Mouse (Mus musculus) brain, embryonic 14.5 days (tissue): ENCODE results near the gene Sned1. TPM values are rescaled to one million over a fixed set of nuclear protein-coding genes. Genes with fewer than 3 reads are reported as not detected.

Experiments
- DNase-seq: peaks from one replicate; pipeline ENCODE4 v3.0.0-alpha.2; 2011; ENCODE audit warnings: low read depth
- CTCF ChIP-seq: fragments of 200-500 bp; IDR thresholded peaks from 2 replicates; pipeline ENCODE4 v1.5.1; 2012; ENCODE audit warnings: inconsistent platforms, mild to moderate bottlenecking, moderate library complexity, borderline replicate concordance; ENCODE audit not compliant: insufficient read depth, insufficient read length; ENCODE audit errors: extremely low read depth
- POLR2A ChIP-seq: fragments of 200-500 bp; IDR thresholded peaks from 2 replicates; pipeline ENCODE4 v1.6.1; 2012; ENCODE audit warnings: mild to moderate bottlenecking, inconsistent platforms, borderline replicate concordance; ENCODE audit not compliant: poor library complexity, insufficient read depth, insufficient read length, severe bottlenecking; ENCODE audit errors: extremely low read depth
- polyA plus RNA-seq: library from polyadenylated mRNA; depleted of rRNA; stranded (reverse); fragments of >200 nt; gene quantifications from 2 replicates; pipeline ENCODE4 v1.2.3, GENCODE M21; 2012

Gene Sned1
- polyA plus RNA-seq, 1 experiment, result 12.9 TPM

DNA sequence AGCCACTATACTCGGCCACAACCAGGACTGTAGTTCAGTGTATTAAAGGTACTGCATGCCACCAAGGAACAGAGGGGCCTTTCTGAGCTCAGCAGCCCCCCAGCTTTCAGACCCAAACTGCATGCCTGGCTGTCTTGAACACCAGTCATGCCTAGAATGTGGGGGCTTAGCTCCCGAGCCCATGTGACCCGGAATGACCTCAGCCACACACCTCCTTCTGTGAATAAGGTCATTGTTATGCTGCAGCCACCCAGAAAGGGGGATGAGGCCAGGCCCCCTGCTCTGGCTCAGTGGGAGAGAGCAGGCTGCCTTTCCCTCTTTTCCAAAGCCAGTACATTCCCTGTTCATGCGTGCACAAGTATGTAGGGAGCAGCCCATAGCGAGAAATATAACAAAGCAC is 21.0 kb upstream of the Sned1 start:
- TF ChIP-seq POLR2A (no peak), CTCF (no peak)

DNA sequence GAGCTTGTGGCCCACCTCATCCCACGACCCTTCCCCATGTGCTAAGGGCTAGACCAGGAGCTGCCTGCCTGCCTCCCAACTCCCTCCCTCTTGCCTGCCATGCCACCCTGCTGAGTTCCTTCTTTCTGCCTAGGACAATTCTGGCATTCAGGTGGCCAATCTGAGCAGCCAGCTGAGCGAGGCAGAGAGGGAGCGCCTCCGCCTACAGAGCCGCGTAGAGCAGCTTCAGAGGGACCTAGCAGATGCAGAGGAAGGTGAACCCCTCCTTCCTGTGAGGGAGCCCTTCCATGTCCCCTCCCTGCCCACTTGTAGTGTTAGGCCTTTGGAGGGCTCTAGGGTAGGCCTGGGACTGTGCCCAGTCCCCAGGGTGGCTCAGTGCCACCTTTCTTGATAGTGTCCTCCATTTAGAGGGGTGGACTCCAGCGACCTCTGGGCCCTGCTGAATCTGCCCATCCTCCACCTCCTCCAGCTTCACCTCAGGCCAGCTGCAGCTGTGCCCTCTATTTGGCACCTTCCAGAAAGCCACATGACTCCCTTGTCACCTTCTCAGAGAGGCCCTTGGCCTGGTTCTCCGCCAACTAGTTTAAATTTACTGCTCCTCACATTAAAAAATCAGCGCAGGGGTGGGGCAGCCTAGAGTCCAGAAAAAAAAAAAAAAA is 18.7 kb upstream of the Sned1 start:
- DNase-seq, result no peak
- TF ChIP-seq CTCF, result no peak
- no peak for TF ChIP-seq POLR2A

More for the DNA sequence above, 21.0 kb upstream of the Sned1 start:
- DNase-seq, result no peak

DNA sequence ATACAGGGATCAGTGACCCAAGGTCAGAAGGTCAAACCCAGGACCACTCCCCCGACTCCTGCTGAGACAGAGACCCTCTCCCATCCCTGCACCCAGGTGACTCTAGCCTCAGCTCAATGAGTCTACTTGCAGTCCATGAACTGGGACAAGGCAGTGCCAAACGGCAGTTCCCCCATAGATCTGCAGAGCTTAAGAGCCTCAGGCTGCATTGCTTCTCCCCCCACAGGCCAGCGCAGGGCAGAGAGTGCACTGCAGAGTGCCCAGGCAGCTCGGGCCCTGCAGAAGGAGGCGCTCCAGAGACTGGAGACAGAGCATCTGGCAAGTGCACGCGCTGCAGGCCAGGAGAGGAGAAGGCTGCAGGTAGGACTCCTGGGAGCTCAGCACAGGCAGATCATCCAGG is 18.1 kb upstream of the Sned1 start:
- TF ChIP-seq POLR2A (no peak), CTCF (no peak)
- DNase-seq, result no peak

DNA sequence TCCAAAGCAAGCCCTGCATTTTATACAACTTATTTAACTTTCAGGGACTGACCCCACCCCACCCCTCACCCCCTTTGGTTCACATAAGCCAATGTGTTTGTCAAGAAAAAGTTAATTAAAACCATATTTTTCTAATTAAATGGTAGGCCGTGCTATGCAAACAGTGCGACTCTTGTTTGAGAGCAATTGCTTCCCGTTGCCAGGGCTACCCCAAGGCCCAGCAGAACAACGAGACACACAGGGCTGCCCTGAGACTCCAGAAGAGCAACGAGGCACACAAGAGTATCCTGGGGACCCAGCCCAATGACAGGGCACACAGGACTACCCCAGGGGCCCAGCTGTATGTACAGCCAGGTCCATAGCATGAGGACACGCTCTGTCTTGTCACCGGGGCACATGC is 14.9 kb upstream of the Sned1 start:
- DNase-seq, result peak; percentile 45
- TF ChIP-seq POLR2A (no peak), CTCF (no peak)

DNA sequence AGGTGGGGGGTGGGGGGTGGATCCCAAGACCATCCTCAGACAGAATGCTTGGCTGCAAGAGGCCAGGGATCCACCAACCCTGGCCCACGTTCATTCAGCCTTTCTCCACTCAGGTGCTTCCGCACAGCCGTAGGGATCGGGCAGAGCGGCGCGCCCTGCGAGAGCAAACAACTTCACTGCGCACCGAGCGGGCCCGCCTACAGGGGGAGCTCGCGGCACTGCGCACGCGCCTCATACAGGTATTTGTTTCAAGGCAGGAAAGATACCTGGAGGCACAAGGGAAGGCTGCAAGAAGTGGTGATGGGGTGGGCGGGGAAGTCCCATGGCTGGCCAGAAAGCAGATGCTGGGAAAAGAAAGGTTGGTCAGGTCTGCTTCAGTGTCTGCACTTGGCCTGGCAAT is 11.7 kb upstream of the Sned1 start:
- TF ChIP-seq CTCF, result peak; percentile 68
- no peak for TF ChIP-seq POLR2A

DNA sequence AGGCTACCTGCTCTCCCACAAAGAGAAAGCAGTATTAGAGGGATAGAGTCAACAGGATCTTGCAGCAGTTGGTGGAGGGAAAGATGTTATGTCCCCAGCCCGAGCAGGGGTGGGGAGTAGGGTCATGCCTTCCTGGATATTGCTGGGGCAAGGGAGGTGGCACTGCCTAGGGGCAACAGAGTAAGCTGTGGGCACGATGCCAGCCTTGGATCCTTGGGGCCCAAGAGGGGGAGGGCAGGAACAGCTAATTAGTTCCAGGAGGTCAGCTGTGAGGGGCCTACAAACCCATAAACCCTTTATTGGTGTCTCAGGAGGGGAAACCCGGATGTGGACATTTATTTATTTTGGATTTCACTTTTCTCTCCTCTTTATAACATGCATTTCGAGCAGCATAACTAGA is 10.4 kb upstream of the Sned1 start:
- DNase-seq, result no peak
- TF ChIP-seq POLR2A, result no peak
- TF ChIP-seq CTCF, result no peak

More for the DNA sequence above, 11.7 kb upstream of the Sned1 start:
- no peak for DNase-seq

DNA sequence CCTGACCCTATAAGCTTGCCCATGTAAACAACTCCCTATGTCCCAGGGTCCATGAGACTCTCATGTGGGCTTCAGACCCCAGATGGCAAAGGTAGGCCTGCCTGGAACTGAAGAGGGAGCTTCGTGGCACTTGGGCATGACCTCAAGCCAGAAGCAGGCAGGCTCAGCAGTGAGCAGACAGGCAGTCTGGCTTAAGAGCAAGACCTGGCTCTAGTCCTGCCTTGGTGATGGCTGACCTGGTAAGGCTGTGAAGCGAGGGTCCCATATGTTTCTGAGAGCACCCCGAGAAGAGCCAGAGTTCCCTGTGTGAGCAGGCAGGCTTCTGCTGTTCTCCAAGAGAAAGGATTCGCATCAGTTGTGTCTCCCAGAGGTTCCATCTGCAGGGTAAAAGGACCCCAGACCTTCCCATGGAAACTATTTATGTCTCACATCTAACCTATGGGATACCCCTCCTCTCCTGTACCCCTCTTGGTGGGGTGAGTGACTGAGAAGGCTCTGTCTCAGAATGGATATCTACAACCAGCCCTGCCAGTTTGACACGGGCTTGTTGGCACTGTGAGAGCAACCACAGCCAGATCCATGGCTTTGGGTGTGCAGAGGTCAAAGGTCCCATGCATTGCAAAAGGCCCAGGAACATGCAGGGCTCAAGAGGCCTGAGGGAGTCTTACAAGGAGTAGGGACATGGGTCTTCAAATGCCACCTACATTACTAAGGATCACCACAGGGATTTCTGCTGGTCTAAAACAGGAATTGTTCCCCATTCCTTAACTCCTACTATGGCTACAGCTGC is 9.7 kb upstream of the Sned1 start:
- DNase-seq, result no peak
- TF ChIP-seq POLR2A, result no peak
- no peak for TF ChIP-seq CTCF

DNA sequence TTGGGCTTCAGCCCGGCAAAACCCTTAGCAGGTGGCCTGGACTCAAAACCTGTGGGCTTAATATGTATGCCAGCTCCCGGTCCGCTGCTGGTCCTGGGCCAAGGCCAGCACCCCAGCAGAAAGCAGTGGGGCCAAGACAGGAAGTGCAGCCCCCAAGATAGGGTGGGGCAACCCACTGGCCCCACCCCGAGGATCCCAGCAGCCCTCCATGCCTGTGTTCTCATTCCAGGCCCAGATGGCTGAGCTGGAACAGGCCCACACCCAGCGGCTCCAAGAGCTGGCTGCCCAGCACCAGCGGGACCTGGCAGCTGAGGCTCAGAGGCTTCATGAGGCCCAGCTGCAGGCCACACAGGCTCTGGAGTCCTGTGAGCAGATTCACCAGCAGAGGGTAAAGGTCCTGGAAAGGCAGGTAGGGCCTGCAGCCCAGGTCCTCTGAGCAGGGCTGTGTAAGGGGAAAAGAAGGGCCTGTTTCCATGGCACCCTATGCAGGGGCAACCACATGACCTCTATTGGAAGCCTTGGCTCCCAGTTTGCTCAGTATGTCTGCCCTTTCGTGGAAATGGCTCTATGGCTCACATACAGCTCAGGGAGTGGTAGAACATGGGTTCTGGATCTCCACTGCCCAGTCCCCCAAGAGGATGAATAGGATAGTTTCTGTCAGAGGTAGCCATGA is 8.2 kb upstream of the Sned1 start:
- DNase-seq, result peak; percentile 40
- TF ChIP-seq POLR2A, result no peak
- no peak for TF ChIP-seq CTCF

DNA sequence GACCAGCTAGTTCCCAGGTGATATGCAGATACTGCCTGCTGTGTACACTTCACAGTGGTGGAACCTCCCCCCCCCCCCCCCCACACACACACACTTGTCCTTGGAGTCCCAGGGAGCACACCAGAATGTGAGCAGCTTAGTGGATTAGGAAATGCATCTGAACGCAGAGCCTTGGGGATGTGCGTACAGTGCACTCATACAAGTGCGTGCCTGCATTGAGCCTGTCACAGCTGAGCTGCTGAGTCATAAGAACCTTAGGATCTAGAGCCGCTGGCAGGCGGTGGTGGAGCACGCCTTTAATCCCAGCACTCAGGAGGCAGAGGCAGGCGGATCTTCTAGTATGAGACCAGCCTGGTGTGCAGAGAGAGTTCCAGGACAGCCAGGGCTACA is 7.7 kb upstream of the Sned1 start:
- no peak for DNase-seq
- TF ChIP-seq CTCF (no peak), POLR2A (no peak)

DNA sequence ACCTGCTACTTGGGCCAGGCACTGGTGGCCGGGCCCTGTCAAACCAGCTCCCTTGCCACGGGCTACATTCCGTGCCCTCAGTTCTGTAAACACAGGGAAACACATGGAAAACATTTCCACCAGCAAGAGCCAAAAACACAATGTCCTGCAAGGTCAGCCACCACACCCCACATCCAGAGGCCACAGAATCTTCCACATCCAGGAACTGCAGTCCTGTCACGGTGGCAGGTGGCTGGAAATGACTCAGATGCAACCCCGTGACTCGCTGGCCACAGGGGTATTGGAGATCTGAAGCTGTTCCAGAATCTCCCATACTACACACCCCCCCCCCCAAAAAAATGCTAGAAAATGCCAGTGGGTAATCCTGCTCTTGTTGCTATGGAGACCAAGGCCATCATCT is 6.4 kb upstream of the Sned1 start:
- no peak for DNase-seq

DNA sequence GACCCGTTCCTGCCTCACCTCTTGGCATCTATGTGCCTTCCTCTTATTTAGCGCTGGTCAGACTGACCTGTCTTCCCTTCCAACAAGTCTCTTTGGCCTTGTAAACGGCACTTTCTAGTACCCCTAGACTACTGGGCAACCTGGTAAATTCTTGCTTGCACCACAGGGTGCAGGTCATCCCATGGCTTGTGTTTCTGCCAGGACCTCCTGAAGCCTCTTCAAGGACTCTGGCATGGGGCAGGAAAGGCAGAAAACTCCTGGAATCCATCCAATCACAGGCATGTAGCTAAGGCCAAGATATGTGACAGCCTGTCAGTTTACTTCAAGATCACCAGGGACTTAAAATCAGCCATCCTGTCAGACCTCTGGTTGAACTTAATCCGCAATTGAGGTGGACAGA is 6.0 kb upstream of the Sned1 start:
- no peak for DNase-seq
- no peak for TF ChIP-seq CTCF
- no peak for TF ChIP-seq POLR2A

More for the DNA sequence above, 6.4 kb upstream of the Sned1 start:
- TF ChIP-seq CTCF (no peak), POLR2A (no peak)

DNA sequence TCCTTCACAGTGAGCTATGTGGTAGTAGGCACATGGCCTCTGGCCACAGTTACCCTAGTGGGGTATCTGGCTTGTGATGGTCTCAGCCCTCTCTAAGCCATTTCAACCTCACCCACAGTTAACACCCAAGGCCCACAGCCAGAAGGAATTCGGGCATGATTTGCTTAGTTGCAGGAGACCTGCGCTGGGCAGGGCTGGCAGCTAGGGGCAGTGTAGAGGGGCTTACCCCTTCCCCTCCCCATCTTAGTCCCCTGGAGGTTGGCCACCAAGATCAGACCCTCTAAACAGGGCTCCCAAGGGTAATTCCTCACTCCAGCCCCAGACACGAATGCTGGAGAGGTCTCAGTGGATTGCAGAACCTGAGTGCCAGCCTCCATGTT is 894 bp downstream of the Sned1 start:
- TF ChIP-seq CTCF (peak; percentile 63), POLR2A (no peak)
- peak; percentile 51 for DNase-seq

DNA sequence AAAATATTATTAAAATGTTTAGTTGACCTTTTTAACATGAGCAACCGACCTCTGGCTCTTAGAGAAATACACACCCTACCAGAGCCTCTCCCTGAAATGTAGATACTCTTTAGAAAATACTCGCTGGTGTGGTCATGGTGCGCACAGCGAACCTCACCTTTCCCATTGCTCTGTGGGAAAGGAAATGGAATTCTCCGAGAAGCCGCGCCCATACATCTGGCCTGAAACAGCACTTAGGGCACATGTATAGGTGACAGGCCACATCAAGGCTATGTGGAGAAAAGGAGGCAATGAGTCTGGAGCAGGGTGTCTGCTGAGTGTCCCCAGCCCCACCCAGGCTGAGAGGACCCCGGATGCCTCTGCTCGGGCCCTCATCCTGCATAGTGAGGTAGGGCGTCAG is 2.0 kb downstream of the Sned1 start:
- no peak for DNase-seq
- TF ChIP-seq POLR2A (no peak), CTCF (no peak)
